Mouse (Mus musculus) heart, embryonic 16.5 days (tissue): ENCODE data around the gene Tmcc1. TPM values are rescaled to one million over a fixed set of nuclear protein-coding genes. Genes with fewer than 3 reads are reported as not detected.

Experiments
- ATAC-seq: fragments of 200-750 bp; cut with Nextera tagmentation; replicated peaks from 2 replicates; pipeline ENCODE4 v1.8.0; 2017; ENCODE audit warnings: moderate number of reproducible peaks; ENCODE audit not compliant: insufficient read depth, low FRiP score; ENCODE audit errors: extremely low read depth
- H3K27ac ChIP-seq: fragments of 300-500 bp; sonication (generic); 2 replicates; pipeline ENCODE4 v1.5.1; 2014; ENCODE audit warnings: mild to moderate bottlenecking, low read length, control low read depth, moderate library complexity
- H3K27me3 ChIP-seq: fragments of 300-500 bp; sonication (generic); 2 replicates; pipeline ENCODE4 v1.6.1; 2014; ENCODE audit warnings: low read length, mixed read lengths; ENCODE audit not compliant: control insufficient read depth, insufficient read depth
- H3K36me3 ChIP-seq: fragments of 300-500 bp; sonication (generic); 2 replicates; pipeline ENCODE4 v1.6.1; 2014; ENCODE audit not compliant: control insufficient read depth, insufficient read depth
- H3K4me1 ChIP-seq: fragments of 300-500 bp; sonication (generic); 2 replicates; pipeline ENCODE4 v1.6.1; 2014; ENCODE audit warnings: low read length, mixed read lengths; ENCODE audit not compliant: control insufficient read depth, insufficient read depth
- H3K4me2 ChIP-seq: fragments of 300-500 bp; sonication (generic); 2 replicates; pipeline ENCODE4 v1.6.1; 2014; ENCODE audit warnings: low read depth, mild to moderate bottlenecking, control low read depth, low read length
- H3K4me3 ChIP-seq: fragments of 300-500 bp; sonication (generic); 2 replicates; pipeline ENCODE4 v1.5.1; 2014; ENCODE audit warnings: mild to moderate bottlenecking, control low read depth, low read length
- H3K9ac ChIP-seq: fragments of 300-500 bp; sonication (generic); 2 replicates; pipeline ENCODE4 v1.6.1; 2014; ENCODE audit warnings: low read length, control low read depth
- H3K9me3 ChIP-seq: fragments of 300-500 bp; sonication (generic); replicated peaks from 2 replicates; pipeline ENCODE4 v1.6.1; 2016; ENCODE audit warnings: low read length; ENCODE audit not compliant: control insufficient read depth
- WGBS: fragments of 180-500 bp; shearing (Covaris S2); extraction: QIAGEN DNeasy Blood & Tissue Kit; methylation state at CpG from one replicate; pipeline ENCODE4 v1.1.7; 2014; 5-methylcytosine and 5-hydroxymethylcytosine counted together
- polyA plus RNA-seq: library from polyadenylated mRNA; unstranded; fragments of >200 nt; fragmentation: Nextera tagmentation; extraction: Ambion mirVana; gene quantifications from 2 replicates; pipeline ENCODE4 v1.2.1, GENCODE M21; 2015

The Tmcc1 gene
- polyA plus RNA-seq, 1 experiment from 2014 or later: 13.3 TPM

- H3K4me1 ChIP-seq: peaks cover 10% of the 10 kb centered on the region
- peak; percentile 92 for ATAC-seq
- WGBS: 1% methylated on average over 29 of the region's 29 CpGs
These were observed 85.6 kb downstream of the Tmcc1 start for GRCm38 (mm10) chr6:116107471-116108358.

GRCm38 (mm10) chr6:116106967-116107470 lies 86.3 kb downstream of the Tmcc1 start:
- Histone ChIP-seq H3K27ac (peak overlapping the region; percentile 76), H3K36me3 (no peaks in the 10 kb centered on the region), H3K9ac (peak overlapping the region; percentile 68), H3K9me3 (no peaks in the 10 kb centered on the region), H3K4me3 (peak overlapping the region; percentile 82), H3K27me3 (no peaks in the 10 kb centered on the region), H3K4me1 (peaks cover 10% of the 10 kb centered on the region), H3K4me2 (peak overlapping the region; percentile 93)
- 0 out of 2 replicates have a peak, but pooled peaks have one; percentile 14 for ATAC-seq
- 5% methylated on average over 6 of the region's 6 CpGs for WGBS

More at GRCm38 (mm10) chr6:116107471-116108358, 85.6 kb downstream of the Tmcc1 start:
- no peaks in the 10 kb centered on the region for H3K27me3 ChIP-seq
- H3K4me2 ChIP-seq: peak overlapping the region; percentile 93
- no peaks in the 10 kb centered on the region for H3K9me3 ChIP-seq
- peak overlapping the region; percentile 82 for H3K4me3 ChIP-seq
- H3K9ac ChIP-seq: peak overlapping the region; percentile 68
- H3K27ac ChIP-seq: peak overlapping the region; percentile 76
- H3K36me3 ChIP-seq: no peaks in the 10 kb centered on the region

GRCm38 (mm10) chr6:116097579-116097978 lies 95.7 kb downstream of the Tmcc1 start:
- Histone ChIP-seq H3K4me3 (no peak overlapping the region), H3K27me3 (no peaks in the 10 kb centered on the region), H3K36me3 (peaks cover 5% of the 10 kb centered on the region), H3K27ac (no peak overlapping the region), H3K9me3 (no peaks in the 10 kb centered on the region), H3K4me2 (no peak overlapping the region), H3K4me1 (peaks cover 5% of the 10 kb centered on the region), H3K9ac (no peak overlapping the region)
- no peak for ATAC-seq
- 69% methylated on average over 2 of the region's 2 CpGs for WGBS

DNA sequence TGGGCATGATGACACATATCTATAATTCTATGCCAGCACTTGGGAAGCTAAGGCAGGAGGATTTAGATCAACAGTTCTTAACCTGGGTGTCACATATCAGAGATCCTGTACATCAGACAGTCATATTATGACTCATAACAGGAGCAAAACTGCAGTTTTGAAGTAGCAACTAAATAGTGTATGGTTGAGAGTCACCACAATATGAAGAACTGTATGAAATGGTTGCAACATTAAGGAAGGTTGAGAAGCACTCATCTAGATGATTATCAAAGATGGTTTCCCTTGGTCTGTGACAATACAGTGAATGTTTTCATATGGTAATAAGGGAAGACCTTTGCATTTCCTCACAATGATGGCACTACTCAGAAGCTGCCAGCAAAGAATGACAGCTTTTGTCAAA lies 103.9 kb downstream of the Tmcc1 start:
- no peaks in the 10 kb centered on the region for H3K27me3 ChIP-seq
- H3K4me2 ChIP-seq: no peak overlapping the region
- no peak overlapping the region for H3K27ac ChIP-seq
- H3K36me3 ChIP-seq: no peaks in the 10 kb centered on the region
- H3K4me3 ChIP-seq: no peak overlapping the region
- no peak overlapping the region for H3K9ac ChIP-seq
- peaks cover 4% of the 10 kb centered on the region for H3K4me1 ChIP-seq
- H3K9me3 ChIP-seq: no peaks in the 10 kb centered on the region
- no peak for ATAC-seq

- H3K4me2 ChIP-seq: no peak overlapping the region
- peaks cover 7% of the 10 kb centered on the region; the same call in 1 of the 2 replicates for H3K4me1 ChIP-seq
- 89% methylated on average over 1 of the region's 1 CpGs for WGBS
- H3K9ac ChIP-seq: no peak overlapping the region
- no peaks in the 10 kb centered on the region for H3K9me3 ChIP-seq
- H3K27ac ChIP-seq: no peak overlapping the region
- no peaks in the 10 kb centered on the region for H3K27me3 ChIP-seq
- ATAC-seq: no peak
- H3K36me3 ChIP-seq: no peaks in the 10 kb centered on the region
- H3K4me3 ChIP-seq: no peak overlapping the region
These were observed 107.2 kb downstream of the Tmcc1 start for GRCm38 (mm10) chr6:116086036-116086435.

- no peak for ATAC-seq
- H3K36me3 ChIP-seq: no peaks in the 10 kb centered on the region
- H3K9me3 ChIP-seq: no peaks in the 10 kb centered on the region
- no peaks in the 10 kb centered on the region for H3K27me3 ChIP-seq
- H3K4me1 ChIP-seq: peaks cover 12% of the 10 kb centered on the region
- H3K27ac ChIP-seq: no peak overlapping the region
- H3K4me3 ChIP-seq: no peak overlapping the region
- H3K4me2 ChIP-seq: no peak overlapping the region
- WGBS: 61% methylated on average over 1 of the region's 1 CpGs
- H3K9ac ChIP-seq: no peak overlapping the region
These were observed 111.0 kb downstream of the Tmcc1 start for GRCm38 (mm10) chr6:116082239-116082638.

GRCm38 (mm10) chr6:116081375-116081774 lies 111.9 kb downstream of the Tmcc1 start:
- H3K4me3 ChIP-seq: no peak overlapping the region
- ATAC-seq: no peak
- no peaks in the 10 kb centered on the region for H3K36me3 ChIP-seq
- H3K4me2 ChIP-seq: no peak overlapping the region
- H3K27ac ChIP-seq: no peak overlapping the region
- no peak overlapping the region for H3K9ac ChIP-seq
- 67% methylated on average over 2 of the region's 2 CpGs for WGBS
- H3K4me1 ChIP-seq: peaks cover 12% of the 10 kb centered on the region
- no peaks in the 10 kb centered on the region for H3K27me3 ChIP-seq
- no peaks in the 10 kb centered on the region for H3K9me3 ChIP-seq

GRCm38 (mm10) chr6:116080756-116081155 lies 112.5 kb downstream of the Tmcc1 start:
- peaks cover 12% of the 10 kb centered on the region for H3K4me1 ChIP-seq
- no peak for ATAC-seq
- no peaks in the 10 kb centered on the region for H3K27me3 ChIP-seq
- H3K27ac ChIP-seq: no peak overlapping the region
- no peak overlapping the region for H3K9ac ChIP-seq
- H3K36me3 ChIP-seq: no peaks in the 10 kb centered on the region
- no peak overlapping the region for H3K4me3 ChIP-seq
- H3K4me2 ChIP-seq: no peak overlapping the region
- WGBS: 81% methylated on average over 5 of the region's 5 CpGs
- H3K9me3 ChIP-seq: no peaks in the 10 kb centered on the region

DNA sequence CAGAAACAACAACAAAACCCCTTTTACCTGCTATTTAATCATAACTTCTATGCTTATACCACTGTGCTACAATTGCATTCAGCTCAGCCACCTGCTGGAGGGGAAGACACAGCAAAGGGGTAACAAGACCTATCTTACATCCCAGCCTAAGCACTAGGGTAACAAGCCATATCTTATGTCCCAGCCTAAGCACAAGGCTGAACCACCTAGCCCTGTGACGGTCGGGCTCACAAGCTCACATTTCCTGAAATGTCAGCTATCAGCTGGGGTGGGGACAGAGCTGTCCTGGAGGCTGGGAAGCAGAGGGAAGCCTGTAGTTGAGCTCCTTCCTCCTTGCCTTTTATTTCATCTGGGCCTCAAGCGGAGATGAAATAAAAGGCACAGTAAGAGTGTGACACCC lies 115.7 kb downstream of the Tmcc1 start:
- no peak for ATAC-seq
- no peaks in the 10 kb centered on the region for H3K27me3 ChIP-seq

More for the DNA sequence above, 115.7 kb downstream of the Tmcc1 start:
- Histone ChIP-seq H3K4me1 (peaks cover 26% of the 10 kb centered on the region), H3K27ac (peak overlapping the region; percentile 18; the same call in 1 of the 2 replicates), H3K4me3 (no peak overlapping the region), H3K4me2 (no peak overlapping the region), H3K9me3 (no peaks in the 10 kb centered on the region), H3K36me3 (no peaks in the 10 kb centered on the region), H3K9ac (no peak overlapping the region)
- 35% methylated on average over 3 of the region's 3 CpGs for WGBS
